Mouse (Mus musculus) brown adipose tissue, adult 24 weeks (tissue): ENCODE measurements around the gene Usp7. TPM values are rescaled to one million over a fixed set of nuclear protein-coding genes. Genes with fewer than 3 reads are reported as not detected.
A peak's percentile ranks its signal among the peaks of the same experiment; 100 is the strongest.

Experiments
- H3K27ac ChIP-seq: fragments of 200-500 bp; replicated peaks from 2 replicates; pipeline ENCODE4 v1.5.1; 2012; ENCODE audit warnings: low read depth, mild to moderate bottlenecking, low read length
- H3K4me1 ChIP-seq: fragments of 200-500 bp; 2 replicates; pipeline ENCODE4 v1.6.1; 2012; ENCODE audit warnings: low read length, mixed read lengths; ENCODE audit not compliant: control insufficient read depth, insufficient read depth, insufficient read length
- H3K4me3 ChIP-seq: fragments of 200-500 bp; 2 replicates; pipeline ENCODE4 v1.5.1; 2012; ENCODE audit warnings: low read depth, mild to moderate bottlenecking, low read length, moderate library complexity; ENCODE audit not compliant: insufficient read depth
- polyA plus RNA-seq: library from polyadenylated mRNA; stranded (reverse); fragments of >200 nt; gene quantifications from 2 replicates; pipeline ENCODE4 v1.2.4, GENCODE M21; 2012; ENCODE audit not compliant: missing spikeins, insufficient read depth, insufficient read length

The Usp7 gene
- polyA plus RNA-seq = 27.2 and 38.0 TPM in 2 replicates

GRCm38 (mm10) chr16:8791949-8792557, at the start of gene Usp7:
TSS of gene Usp7 (minus strand) at chr16:8792308.
- no peak within 1 kb of the TSS for H3K27ac ChIP-seq
- no peak within 1 kb of the TSS for H3K4me3 ChIP-seq
- H3K4me1 ChIP-seq = no peaks in the 10 kb centered on the region

- Histone ChIP-seq H3K4me3 (no peak overlapping the region), H3K27ac (no peak overlapping the region), H3K4me1 (peaks cover 18% of the 10 kb centered on the region)
Measured at GRCm38 (mm10) chr16:8840557-8840956, 48.4 kb upstream of the Usp7 start.

- Histone ChIP-seq H3K27ac (no peak overlapping the region), H3K4me3 (no peak overlapping the region), H3K4me1 (peaks cover 22% of the 10 kb centered on the region)
Measured at GRCm38 (mm10) chr16:8838921-8839320, 46.8 kb upstream of the Usp7 start.

GRCm38 (mm10) chr16:8837595-8837994, 45.5 kb upstream of the Usp7 start:
- H3K4me1 ChIP-seq = peaks cover 18% of the 10 kb centered on the region; the same call in 1 of the 2 replicates
- H3K27ac ChIP-seq = no peak overlapping the region
- no peak overlapping the region for H3K4me3 ChIP-seq

GRCm38 (mm10) chr16:8836876-8837275, 44.8 kb upstream of the Usp7 start:
- Histone ChIP-seq H3K4me1 (peaks cover 16% of the 10 kb centered on the region; the same call in 1 of the 2 replicates), H3K27ac (no peak overlapping the region), H3K4me3 (no peak overlapping the region)

- peaks cover 9% of the 10 kb centered on the region; the same call in 1 of the 2 replicates for H3K4me1 ChIP-seq
- peak overlapping the region; percentile 98 for H3K27ac ChIP-seq
- H3K4me3 ChIP-seq = peak overlapping the region; percentile 99
Measured at GRCm38 (mm10) chr16:8831241-8831640, 39.1 kb upstream of the Usp7 start.

- H3K27ac ChIP-seq = peak overlapping the region; percentile 98
- H3K4me1 ChIP-seq = peaks cover 9% of the 10 kb centered on the region; the same call in 1 of the 2 replicates
- peak overlapping the region; percentile 99 for H3K4me3 ChIP-seq
Measured at GRCm38 (mm10) chr16:8830431-8831211, 38.5 kb upstream of the Usp7 start.

GRCm38 (mm10) chr16:8829564-8830359, 37.7 kb upstream of the Usp7 start, which contains the start of gene 1810013L24Rik:
TSS of gene 1810013L24Rik (plus strand) at chr16:8830100.
- Histone ChIP-seq H3K4me3 (peak within 1 kb of the TSS; percentile 99), H3K27ac (peak within 1 kb of the TSS; percentile 98), H3K4me1 (peaks cover 7% of the 10 kb centered on the region; the same call in 1 of the 2 replicates)

- Histone ChIP-seq H3K4me1 (peaks cover 5% of the 10 kb centered on the region; the same call in 1 of the 2 replicates), H3K4me3 (peak overlapping the region; percentile 60)
Measured at GRCm38 (mm10) chr16:8828636-8829563, 36.8 kb upstream of the Usp7 start.

GRCm38 (mm10) chr16:8827366-8827765, 35.3 kb upstream of the Usp7 start:
- peaks cover 3% of the 10 kb centered on the region; the same call in 1 of the 2 replicates for H3K4me1 ChIP-seq
- no peak overlapping the region for H3K4me3 ChIP-seq
- no peak overlapping the region for H3K27ac ChIP-seq

More at GRCm38 (mm10) chr16:8828636-8829563, 36.8 kb upstream of the Usp7 start:
- peak overlapping the region; percentile 68 for H3K27ac ChIP-seq

- no peaks in the 10 kb centered on the region for H3K4me1 ChIP-seq
- H3K4me3 ChIP-seq = no peak overlapping the region
- no peak overlapping the region for H3K27ac ChIP-seq
Measured at GRCm38 (mm10) chr16:8823661-8824060, 31.6 kb upstream of the Usp7 start.

- Histone ChIP-seq H3K4me1 (no peaks in the 10 kb centered on the region), H3K27ac (no peak overlapping the region)
Measured at GRCm38 (mm10) chr16:8822586-8822985, 30.5 kb upstream of the Usp7 start.

GRCm38 (mm10) chr16:8821429-8821828, 29.3 kb upstream of the Usp7 start:
- H3K4me3 ChIP-seq = no peak overlapping the region
- no peak overlapping the region for H3K27ac ChIP-seq
- no peaks in the 10 kb centered on the region for H3K4me1 ChIP-seq

More at GRCm38 (mm10) chr16:8822586-8822985, 30.5 kb upstream of the Usp7 start:
- no peak overlapping the region for H3K4me3 ChIP-seq

GRCm38 (mm10) chr16:8817872-8818271, 25.8 kb upstream of the Usp7 start:
- Histone ChIP-seq H3K27ac (no peak overlapping the region), H3K4me1 (no peaks in the 10 kb centered on the region), H3K4me3 (no peak overlapping the region)
